Mouse (Mus musculus): ENCODE results near the gene Klk13. TPM values are rescaled to one million over a fixed set of nuclear protein-coding genes. Genes with fewer than 3 reads are reported as not detected.
A peak's percentile ranks its signal among the peaks of the same experiment; 100 is the strongest.
"Not testable (repeated sequence)": the region's sequence is repeated elsewhere in the genome, so short reads cannot be mapped to it uniquely, and the experiment has no call there.

Gene Klk13
- polyA plus RNA-seq (2015; fragmentation: Nextera tagmentation; extraction: Ambion mirVana): not detected in 2 replicates

GRCm38 (mm10) chr7:43712267-43712666 lies at the start of gene Klk13:
TSS of gene Klk13 (plus strand) at chr7:43712567.
- Histone ChIP-seq H3K9ac (no peak within 1 kb of the TSS), H3K9me3 (replicated peaks) (no peaks in the 10 kb centered on the region), H3K27ac (replicated peaks) (no peak within 1 kb of the TSS), H3K36me3 (replicated peaks) (no peaks in the 10 kb centered on the region), H3K27me3 (no peaks in the 10 kb centered on the region), H3K4me3 (replicated peaks) (no peak within 1 kb of the TSS), H3K4me2 (no peak within 1 kb of the TSS), H3K4me1 (replicated peaks) (no peaks in the 10 kb centered on the region)
- WGBS (ENCODE audit: insufficient replicate concordance): 30% methylated on average over 4 of the region's 4 CpGs
- no peak for ATAC-seq (ENCODE audit: insufficient read depth)

GRCm38 (mm10) chr7:43662804-43663203 lies 49.6 kb upstream of the Klk13 start:
- WGBS (ENCODE audit: insufficient replicate concordance): 61% methylated on average over 1 of the region's 1 CpGs
- H3K36me3 ChIP-seq (replicated peaks): no peaks in the 10 kb centered on the region
- no peaks in the 10 kb centered on the region for H3K9me3 ChIP-seq (replicated peaks)
- no peak overlapping the region for H3K4me2 ChIP-seq
- no peak overlapping the region for H3K9ac ChIP-seq
- no peaks in the 10 kb centered on the region for H3K27me3 ChIP-seq
- H3K27ac ChIP-seq (replicated peaks): no peak overlapping the region
- H3K4me3 ChIP-seq (replicated peaks): no peak overlapping the region
- ATAC-seq (ENCODE audit: insufficient read depth): no peak
- H3K4me1 ChIP-seq (replicated peaks): no peaks in the 10 kb centered on the region

- WGBS (ENCODE audit: insufficient replicate concordance): 68% methylated on average over 4 of the region's 4 CpGs
- not testable (repeated sequence) for H3K36me3 ChIP-seq (replicated peaks); H3K4me3 ChIP-seq (replicated peaks); H3K27ac ChIP-seq (replicated peaks); H3K9ac ChIP-seq; H3K4me2 ChIP-seq; ATAC-seq (ENCODE audit: insufficient read depth); H3K27me3 ChIP-seq; H3K9me3 ChIP-seq (replicated peaks)
- H3K4me1 ChIP-seq (replicated peaks): peaks cover 11% of the 10 kb centered on the region; the same call in 1 of the 2 replicates
Measured at GRCm38 (mm10) chr7:43667221-43667620, 45.1 kb upstream of the Klk13 start.

GRCm38 (mm10) chr7:43668582-43668981 lies 43.8 kb upstream of the Klk13 start:
- no peaks in the 10 kb centered on the region for H3K27me3 ChIP-seq
- no peak overlapping the region for H3K9ac ChIP-seq
- no peaks in the 10 kb centered on the region for H3K36me3 ChIP-seq (replicated peaks)
- peaks cover 21% of the 10 kb centered on the region for H3K4me1 ChIP-seq (replicated peaks)
- 13% methylated on average over 3 of the region's 3 CpGs for WGBS (ENCODE audit: insufficient replicate concordance)
- no peak for ATAC-seq (ENCODE audit: insufficient read depth)
- no peak overlapping the region for H3K4me3 ChIP-seq (replicated peaks)
- no peak overlapping the region for H3K4me2 ChIP-seq
- H3K9me3 ChIP-seq (replicated peaks): no peaks in the 10 kb centered on the region
- H3K27ac ChIP-seq (replicated peaks): no peak overlapping the region

- H3K9ac ChIP-seq: peak overlapping the region; percentile 65
- H3K27me3 ChIP-seq: no peaks in the 10 kb centered on the region
- no peaks in the 10 kb centered on the region for H3K9me3 ChIP-seq (replicated peaks)
- H3K4me1 ChIP-seq (replicated peaks): peaks cover 21% of the 10 kb centered on the region
- peak; percentile 26 for ATAC-seq (ENCODE audit: insufficient read depth)
- H3K4me3 ChIP-seq (replicated peaks): peak overlapping the region; percentile 69
- WGBS (ENCODE audit: insufficient replicate concordance): 58% methylated on average over 11 of the region's 11 CpGs
- peak overlapping the region; percentile 72 for H3K4me2 ChIP-seq
- no peak overlapping the region for H3K27ac ChIP-seq (replicated peaks)
- H3K36me3 ChIP-seq (replicated peaks): peaks cover 16% of the 10 kb centered on the region
Measured at GRCm38 (mm10) chr7:43671064-43671808, 41.1 kb upstream of the Klk13 start.

GRCm38 (mm10) chr7:43671809-43672580 lies 40.4 kb upstream of the Klk13 start, which contains the start of gene Ctu1:
TSS of gene Ctu1 (plus strand) at chr7:43672016.
- ATAC-seq (ENCODE audit: insufficient read depth): peak; percentile 86
- no peaks in the 10 kb centered on the region for H3K27me3 ChIP-seq
- peaks cover 21% of the 10 kb centered on the region for H3K4me1 ChIP-seq (replicated peaks)
- H3K9ac ChIP-seq: peak within 1 kb of the TSS; percentile 65
- under 1% methylated on average over 26 of the region's 26 CpGs for WGBS (ENCODE audit: insufficient replicate concordance)
- H3K27ac ChIP-seq (replicated peaks): 0 out of 2 replicates have a peak within 1 kb of the TSS, but pooled peaks have one; percentile 33
- peaks cover 23% of the 10 kb centered on the region for H3K36me3 ChIP-seq (replicated peaks)
- H3K4me2 ChIP-seq: peak within 1 kb of the TSS; percentile 72
- H3K4me3 ChIP-seq (replicated peaks): peak within 1 kb of the TSS; percentile 69
- no peaks in the 10 kb centered on the region for H3K9me3 ChIP-seq (replicated peaks)

GRCm38 (mm10) chr7:43672581-43673260 lies 39.6 kb upstream of the Klk13 start:
- 17% methylated on average over 10 of the region's 10 CpGs for WGBS (ENCODE audit: insufficient replicate concordance)
- H3K4me2 ChIP-seq: peak overlapping the region; percentile 72
- peaks cover 31% of the 10 kb centered on the region for H3K36me3 ChIP-seq (replicated peaks)
- no peak for ATAC-seq (ENCODE audit: insufficient read depth)
- no peaks in the 10 kb centered on the region for H3K27me3 ChIP-seq
- peak overlapping the region; percentile 69 for H3K4me3 ChIP-seq (replicated peaks)
- peaks cover 21% of the 10 kb centered on the region for H3K4me1 ChIP-seq (replicated peaks)
- peak overlapping the region; percentile 65 for H3K9ac ChIP-seq
- no peak overlapping the region for H3K27ac ChIP-seq (replicated peaks)
- no peaks in the 10 kb centered on the region for H3K9me3 ChIP-seq (replicated peaks)

- H3K9ac ChIP-seq: no peak overlapping the region
- H3K4me2 ChIP-seq: no peak overlapping the region
- no peak overlapping the region for H3K4me3 ChIP-seq (replicated peaks)
- 88% methylated on average over 32 of the region's 32 CpGs for WGBS (ENCODE audit: insufficient replicate concordance)
- peaks cover 38% of the 10 kb centered on the region for H3K36me3 ChIP-seq (replicated peaks)
- peaks cover 21% of the 10 kb centered on the region for H3K4me1 ChIP-seq (replicated peaks)
- H3K27ac ChIP-seq (replicated peaks): no peak overlapping the region
- ATAC-seq (ENCODE audit: insufficient read depth): no peak
- no peaks in the 10 kb centered on the region for H3K9me3 ChIP-seq (replicated peaks)
- H3K27me3 ChIP-seq: no peaks in the 10 kb centered on the region
Measured at GRCm38 (mm10) chr7:43675091-43675490, 37.3 kb upstream of the Klk13 start.

GRCm38 (mm10) chr7:43678517-43678916 lies 33.9 kb upstream of the Klk13 start:
- ATAC-seq (ENCODE audit: insufficient read depth): no peak

GRCm38 (mm10) chr7:43680960-43681359 lies 31.4 kb upstream of the Klk13 start:
- no peak for ATAC-seq (ENCODE audit: insufficient read depth)
- Histone ChIP-seq H3K4me3 (replicated peaks) (no peak overlapping the region), H3K36me3 (replicated peaks) (peaks cover 25% of the 10 kb centered on the region), H3K27ac (replicated peaks) (no peak overlapping the region), H3K9me3 (replicated peaks) (no peaks in the 10 kb centered on the region), H3K4me2 (no peak overlapping the region), H3K9ac (no peak overlapping the region), H3K4me1 (replicated peaks) (no peaks in the 10 kb centered on the region; the same call in 1 of the 2 replicates), H3K27me3 (no peaks in the 10 kb centered on the region)
- WGBS (ENCODE audit: insufficient replicate concordance): 23% methylated on average over 5 of the region's 5 CpGs

More at GRCm38 (mm10) chr7:43678517-43678916, 33.9 kb upstream of the Klk13 start:
- Histone ChIP-seq H3K4me2 (no peak overlapping the region), H3K9me3 (replicated peaks) (no peaks in the 10 kb centered on the region), H3K27me3 (no peaks in the 10 kb centered on the region), H3K27ac (replicated peaks) (no peak overlapping the region), H3K9ac (no peak overlapping the region), H3K36me3 (replicated peaks) (peaks cover 38% of the 10 kb centered on the region), H3K4me3 (replicated peaks) (no peak overlapping the region), H3K4me1 (replicated peaks) (no peaks in the 10 kb centered on the region; the same call in 1 of the 2 replicates)

- not testable (repeated sequence) for ATAC-seq (ENCODE audit: insufficient read depth); H3K9ac ChIP-seq; H3K9me3 ChIP-seq (replicated peaks); H3K4me1 ChIP-seq (replicated peaks); H3K36me3 ChIP-seq (replicated peaks); H3K4me2 ChIP-seq; H3K27me3 ChIP-seq; H3K27ac ChIP-seq (replicated peaks); H3K4me3 ChIP-seq (replicated peaks)
- 3% methylated on average over 1 of the region's 1 CpGs for WGBS (ENCODE audit: insufficient replicate concordance)
Measured at GRCm38 (mm10) chr7:43682511-43682910, 29.9 kb upstream of the Klk13 start.
